Mouse (Mus musculus): ENCODE data around the gene Gm11541. TPM values are rescaled to one million over a fixed set of nuclear protein-coding genes. Genes with fewer than 3 reads are reported as not detected.

The Gm11541 gene
- polyA plus RNA-seq (2014; fragmentation: Nextera tagmentation; extraction: Ambion mirVana): 0.27 TPM in 1 of 2 replicates, not detected in the other

DNA sequence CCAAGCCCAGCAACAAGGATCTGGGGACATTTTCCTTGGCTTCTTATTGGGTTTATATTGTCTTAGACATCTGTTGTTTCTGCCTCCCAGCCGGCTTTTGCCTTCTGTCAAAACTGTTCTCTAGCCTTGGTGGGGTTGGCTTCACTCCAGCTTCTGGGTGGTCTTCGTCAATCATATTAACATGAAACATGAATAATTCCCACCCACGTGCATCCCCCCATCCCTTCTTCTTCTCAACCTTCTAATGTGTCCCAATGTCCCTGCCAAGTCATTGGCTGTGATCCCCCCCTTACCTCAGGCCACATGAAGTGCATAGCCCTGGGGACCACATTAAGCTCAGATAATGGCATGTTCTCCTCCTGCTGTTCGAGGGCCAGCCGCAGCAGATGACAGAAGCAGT lies at the start of gene Gm11541:
TSS of gene Gm11541 (minus strand) at position 28 of the 400 bp plus-strand sequence.
- peak; percentile 51 for DNase-seq (ENCODE audit: low spot score)
- no peaks in the 10 kb centered on the region for H3K27me3 ChIP-seq (ENCODE audit: control insufficient read depth, insufficient read depth, low read length)
- H3K4me2 ChIP-seq (replicated peaks): no peak within 1 kb of the TSS
- ATAC-seq (ENCODE audit: low FRiP score): no peak
- H3K9ac ChIP-seq: no peak within 1 kb of the TSS
- H3K27ac ChIP-seq: no peak within 1 kb of the TSS
- H3K9me3 ChIP-seq (ENCODE audit: control insufficient read depth, low read length): no peaks in the 10 kb centered on the region
- H3K4me3 ChIP-seq (replicated peaks; ENCODE audit: low read length): no peak within 1 kb of the TSS
- whole genome bisulfite sequencing: 55% methylated on average over 5 of the region's 5 CpGs
- H3K36me3 ChIP-seq (replicated peaks; ENCODE audit: control insufficient read depth, insufficient read depth): no peaks in the 10 kb centered on the region
- H3K4me1 ChIP-seq (replicated peaks; ENCODE audit: control insufficient read depth, insufficient read depth, low read length): no peaks in the 10 kb centered on the region

DNA sequence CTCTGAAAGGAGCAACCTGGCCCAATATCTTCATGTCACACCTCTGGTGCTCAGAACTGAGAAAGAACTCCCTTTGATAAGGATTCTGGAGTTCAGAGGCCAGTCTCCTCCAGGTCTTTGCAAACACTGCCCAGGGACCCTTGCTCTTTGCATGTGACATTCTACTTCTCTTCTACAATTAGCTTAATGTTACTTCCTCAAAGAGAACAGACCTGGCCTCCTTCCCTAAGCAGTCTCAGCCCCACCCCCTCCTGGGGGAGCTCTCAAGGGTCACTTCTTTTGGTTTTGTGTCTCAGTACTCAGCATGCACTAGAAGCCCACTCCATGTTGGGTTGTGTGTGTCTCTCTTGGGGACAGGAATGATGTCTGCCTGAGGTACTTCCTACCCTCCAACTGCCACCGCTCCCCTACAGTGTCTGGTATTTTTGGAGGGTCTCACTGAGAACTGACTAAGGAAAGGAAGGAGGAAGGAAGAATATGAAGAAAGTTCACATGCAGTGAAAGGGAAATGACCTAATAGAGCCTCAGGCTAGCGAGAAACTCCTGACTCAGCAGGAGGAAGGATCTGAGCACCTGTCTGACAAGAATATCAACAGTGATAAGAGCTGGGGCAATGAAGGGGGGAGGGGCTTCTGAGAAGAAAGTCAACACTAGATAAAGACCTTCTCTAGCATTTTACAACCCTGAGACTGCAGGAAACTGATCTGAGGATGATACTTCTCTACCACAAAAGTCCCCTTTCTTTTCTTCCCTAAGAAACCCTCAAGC lies 48.8 kb upstream of the Gm11541 start:
- no peak overlapping the region for H3K9ac ChIP-seq
- H3K36me3 ChIP-seq (replicated peaks; ENCODE audit: control insufficient read depth, insufficient read depth): no peaks in the 10 kb centered on the region
- DNase-seq (ENCODE audit: low spot score) (no peak), ATAC-seq (ENCODE audit: low FRiP score) (no peak)
- WGBS: 62% methylated on average over 2 of the region's 2 CpGs
- H3K4me2 ChIP-seq (replicated peaks): no peak overlapping the region
- H3K27ac ChIP-seq: no peak overlapping the region
- H3K9me3 ChIP-seq (ENCODE audit: control insufficient read depth, low read length): no peaks in the 10 kb centered on the region
- H3K4me3 ChIP-seq (replicated peaks; ENCODE audit: low read length): no peak overlapping the region
- no peaks in the 10 kb centered on the region for H3K27me3 ChIP-seq (ENCODE audit: control insufficient read depth, insufficient read depth, low read length)
- no peaks in the 10 kb centered on the region for H3K4me1 ChIP-seq (replicated peaks; ENCODE audit: control insufficient read depth, insufficient read depth, low read length)

DNA sequence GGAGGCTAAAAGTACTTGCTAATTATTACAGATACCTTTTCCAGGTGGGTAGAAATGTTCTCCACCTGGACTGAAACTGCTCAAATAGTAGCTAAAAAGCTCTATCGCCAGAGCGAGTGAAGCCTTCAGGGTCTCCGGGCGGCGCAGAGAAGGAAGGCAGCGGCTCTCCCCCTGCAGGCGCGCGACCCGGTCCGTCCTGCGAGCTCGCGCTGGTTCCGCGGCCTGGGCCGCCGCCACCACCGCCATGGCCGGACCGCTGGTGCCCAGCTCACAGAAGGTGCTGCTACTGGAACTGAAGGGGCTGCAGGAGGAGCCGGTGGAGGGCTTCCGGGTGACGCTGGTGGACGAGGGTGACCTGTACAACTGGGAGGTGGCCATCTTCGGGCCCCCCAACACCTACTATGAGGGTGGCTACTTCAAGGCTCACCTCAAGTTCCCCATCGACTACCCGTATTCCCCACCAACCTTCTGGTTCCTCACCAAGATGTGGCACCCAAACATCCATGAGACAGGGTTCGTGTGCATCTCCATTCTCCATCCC lies 37.5 kb upstream of the Gm11541 start, which contains the start of gene Cdc34b:
TSS of gene Cdc34b (plus strand) at position 51 of the 541 bp plus-strand sequence.
- H3K36me3 ChIP-seq (replicated peaks; ENCODE audit: control insufficient read depth, insufficient read depth): no peaks in the 10 kb centered on the region
- H3K27ac ChIP-seq: no peak within 1 kb of the TSS
- H3K4me1 ChIP-seq (replicated peaks; ENCODE audit: control insufficient read depth, insufficient read depth, low read length): no peaks in the 10 kb centered on the region
- no peaks in the 10 kb centered on the region for H3K27me3 ChIP-seq (ENCODE audit: control insufficient read depth, insufficient read depth, low read length)
- 88% methylated on average over 29 of the region's 29 CpGs for WGBS
- DNase-seq (ENCODE audit: low spot score) (no peak), ATAC-seq (ENCODE audit: low FRiP score) (no peak)
- no peak within 1 kb of the TSS for H3K4me2 ChIP-seq (replicated peaks)
- H3K9ac ChIP-seq: no peak within 1 kb of the TSS
- H3K9me3 ChIP-seq (ENCODE audit: control insufficient read depth, low read length): no peaks in the 10 kb centered on the region
- no peak within 1 kb of the TSS for H3K4me3 ChIP-seq (replicated peaks; ENCODE audit: low read length)

DNA sequence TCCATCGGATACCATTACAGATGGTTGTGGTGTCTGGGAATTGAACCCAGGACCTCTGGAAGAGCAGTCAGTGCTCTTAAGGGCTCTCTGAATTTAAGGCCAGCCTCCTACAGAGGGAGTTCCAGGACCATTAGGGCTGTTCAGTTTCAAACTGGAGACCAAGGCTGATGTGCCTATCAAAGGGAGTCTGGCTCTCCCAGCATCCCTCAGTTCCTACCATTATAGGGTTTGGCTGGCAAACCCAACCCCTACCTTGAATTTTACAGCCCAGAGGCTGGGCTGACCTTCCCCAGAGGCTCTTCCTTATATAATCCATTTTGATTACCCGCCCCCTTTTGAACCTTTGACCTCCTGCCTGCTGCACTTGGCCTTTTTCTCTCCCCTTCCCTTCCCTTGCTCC lies 31.4 kb upstream of the Gm11541 start:
- ATAC-seq (ENCODE audit: low FRiP score) (no peak), DNase-seq (ENCODE audit: low spot score) (no peak)
- H3K9ac ChIP-seq: no peak overlapping the region
- H3K27me3 ChIP-seq (ENCODE audit: control insufficient read depth, insufficient read depth, low read length): no peaks in the 10 kb centered on the region
- H3K4me3 ChIP-seq (replicated peaks; ENCODE audit: low read length): no peak overlapping the region
- H3K36me3 ChIP-seq (replicated peaks; ENCODE audit: control insufficient read depth, insufficient read depth): no peaks in the 10 kb centered on the region
- no peak overlapping the region for H3K27ac ChIP-seq
- H3K4me2 ChIP-seq (replicated peaks): no peak overlapping the region
- H3K9me3 ChIP-seq (ENCODE audit: control insufficient read depth, low read length): no peaks in the 10 kb centered on the region
- H3K4me1 ChIP-seq (replicated peaks; ENCODE audit: control insufficient read depth, insufficient read depth, low read length): no peaks in the 10 kb centered on the region
- WGBS: 66% methylated on average over 2 of the region's 2 CpGs

DNA sequence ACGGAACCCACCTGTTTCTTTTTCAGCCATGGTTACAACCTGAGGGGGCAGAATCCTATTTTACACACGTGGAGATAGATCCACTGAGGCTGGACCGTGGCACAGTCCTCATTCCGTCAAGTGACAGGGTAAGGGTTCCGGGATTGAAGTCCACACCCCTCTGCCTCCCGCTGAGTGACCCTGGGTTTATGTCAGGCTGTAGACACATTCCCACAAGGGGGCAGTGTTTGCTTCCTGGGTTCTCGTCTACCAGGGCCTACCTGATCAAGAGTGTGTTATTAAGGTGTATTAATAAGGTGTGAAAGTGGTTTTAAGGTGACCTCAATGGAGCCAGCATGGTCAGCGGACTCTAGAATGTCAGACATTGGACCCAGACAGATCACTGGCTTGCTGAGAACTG lies 28.5 kb upstream of the Gm11541 start:
- no peaks in the 10 kb centered on the region for H3K36me3 ChIP-seq (replicated peaks; ENCODE audit: control insufficient read depth, insufficient read depth)
- H3K4me3 ChIP-seq (replicated peaks; ENCODE audit: low read length): no peak overlapping the region
- H3K4me2 ChIP-seq (replicated peaks): no peak overlapping the region
- no peaks in the 10 kb centered on the region for H3K27me3 ChIP-seq (ENCODE audit: control insufficient read depth, insufficient read depth, low read length)
- H3K9ac ChIP-seq: no peak overlapping the region
- no peaks in the 10 kb centered on the region for H3K9me3 ChIP-seq (ENCODE audit: control insufficient read depth, low read length)
- ATAC-seq (ENCODE audit: low FRiP score) (no peak), DNase-seq (ENCODE audit: low spot score) (no peak)
- WGBS: 47% methylated on average over 8 of the region's 8 CpGs
- H3K27ac ChIP-seq: no peak overlapping the region
- H3K4me1 ChIP-seq (replicated peaks; ENCODE audit: control insufficient read depth, insufficient read depth, low read length): no peaks in the 10 kb centered on the region

DNA sequence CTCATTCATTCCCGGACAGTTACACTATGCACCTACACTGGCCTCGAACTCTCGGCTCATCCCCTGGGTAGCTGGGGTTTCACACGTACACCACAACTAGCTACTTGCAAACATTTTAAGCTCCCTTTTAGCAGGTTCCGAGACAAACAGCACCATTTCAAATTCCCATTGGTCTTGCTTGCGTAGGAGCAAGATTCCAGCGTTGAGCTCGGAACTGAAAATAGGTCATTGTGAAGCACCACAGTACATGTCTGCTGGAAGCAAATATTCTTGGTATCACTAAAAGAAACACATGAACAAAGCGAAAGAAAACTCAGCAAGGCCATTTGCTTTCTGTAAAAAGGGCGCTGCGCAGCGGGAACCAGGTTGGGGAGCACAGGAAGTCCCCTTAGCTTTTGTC lies 26.9 kb upstream of the Gm11541 start:
- H3K9me3 ChIP-seq (ENCODE audit: control insufficient read depth, low read length): no peaks in the 10 kb centered on the region
- no peaks in the 10 kb centered on the region for H3K36me3 ChIP-seq (replicated peaks; ENCODE audit: control insufficient read depth, insufficient read depth)
- WGBS: 91% methylated on average over 12 of the region's 12 CpGs
- H3K27ac ChIP-seq: no peak overlapping the region
- H3K4me1 ChIP-seq (replicated peaks; ENCODE audit: control insufficient read depth, insufficient read depth, low read length): no peaks in the 10 kb centered on the region
- H3K9ac ChIP-seq: no peak overlapping the region
- H3K4me2 ChIP-seq (replicated peaks): no peak overlapping the region
- DNase-seq (ENCODE audit: low spot score) (no peak), ATAC-seq (ENCODE audit: low FRiP score) (no peak)
- no peak overlapping the region for H3K4me3 ChIP-seq (replicated peaks; ENCODE audit: low read length)
- no peaks in the 10 kb centered on the region for H3K27me3 ChIP-seq (ENCODE audit: control insufficient read depth, insufficient read depth, low read length)

DNA sequence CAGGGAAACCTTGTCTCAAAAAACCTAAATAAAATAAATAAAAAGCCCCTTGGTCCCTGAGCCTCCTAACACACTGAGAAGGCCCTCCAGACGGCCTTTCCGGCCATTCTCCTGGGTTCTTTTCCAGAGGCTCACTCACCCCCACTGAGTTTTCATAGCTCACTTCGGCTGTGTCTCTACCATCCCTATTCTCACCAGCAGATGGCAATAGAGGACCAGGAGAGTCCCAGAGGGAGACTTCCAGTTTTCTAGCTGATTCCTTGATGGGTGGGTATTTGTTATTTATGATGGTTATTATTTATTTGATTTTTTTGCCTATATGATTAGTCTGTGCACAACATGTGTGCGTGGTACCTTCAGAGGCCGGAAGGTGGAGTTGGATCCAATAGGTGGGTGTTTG lies 26.0 kb upstream of the Gm11541 start:
- WGBS: 29% methylated on average over 5 of the region's 5 CpGs
- Histone ChIP-seq H3K27me3 (ENCODE audit: control insufficient read depth, insufficient read depth, low read length) (no peaks in the 10 kb centered on the region), H3K4me2 (replicated peaks) (no peak overlapping the region), H3K4me3 (replicated peaks; ENCODE audit: low read length) (no peak overlapping the region), H3K9me3 (ENCODE audit: control insufficient read depth, low read length) (no peaks in the 10 kb centered on the region), H3K36me3 (replicated peaks; ENCODE audit: control insufficient read depth, insufficient read depth) (no peaks in the 10 kb centered on the region), H3K27ac (no peak overlapping the region), H3K4me1 (replicated peaks; ENCODE audit: control insufficient read depth, insufficient read depth, low read length) (no peaks in the 10 kb centered on the region), H3K9ac (no peak overlapping the region)
- DNase-seq (ENCODE audit: low spot score) (peak; percentile 87), ATAC-seq (ENCODE audit: low FRiP score) (no peak)

DNA sequence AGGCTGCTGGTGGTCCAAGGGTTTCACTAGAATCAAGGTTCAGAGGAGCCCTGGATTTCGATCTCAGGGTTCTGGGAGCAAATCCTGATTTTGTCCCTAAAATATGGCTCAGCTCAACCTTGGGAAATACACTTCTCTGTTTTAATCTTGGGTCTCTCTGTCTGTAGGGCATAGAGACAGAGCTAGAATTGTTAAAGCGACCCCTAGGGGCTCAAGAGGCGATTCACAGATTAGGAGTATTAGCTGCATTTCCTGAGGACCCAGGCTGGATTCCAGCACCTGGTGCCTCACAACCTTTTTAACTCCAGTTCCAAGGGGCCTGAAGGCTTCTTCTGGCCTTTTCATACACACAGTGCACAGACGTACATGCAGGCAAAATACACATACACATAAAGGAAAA lies 25.3 kb upstream of the Gm11541 start:
- no peak for DNase-seq (ENCODE audit: low spot score)
- H3K27ac ChIP-seq: no peak overlapping the region

DNA sequence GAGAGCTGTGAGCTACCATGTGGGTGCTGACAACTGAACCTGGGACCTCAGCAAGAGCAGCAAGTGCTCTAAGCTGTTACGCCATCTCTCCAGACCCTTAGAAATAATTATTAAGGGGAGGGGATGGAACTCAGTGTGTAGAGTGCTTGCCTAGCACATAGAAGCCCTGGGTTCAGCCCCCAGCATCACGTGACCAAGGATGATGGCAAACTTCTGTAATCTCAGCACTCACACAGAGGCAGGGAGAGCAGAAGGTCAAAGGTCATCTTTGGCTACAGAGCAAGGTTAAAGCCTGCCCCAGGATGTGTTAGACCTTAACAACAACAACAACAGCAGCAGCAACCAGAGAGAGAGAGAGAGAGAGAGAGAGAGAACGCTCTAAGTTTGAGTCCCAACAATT lies 24.2 kb upstream of the Gm11541 start:
- no peak for ATAC-seq (ENCODE audit: low FRiP score)
- WGBS: 77% methylated on average over 3 of the region's 3 CpGs
- no peaks in the 10 kb centered on the region for H3K4me1 ChIP-seq (replicated peaks; ENCODE audit: control insufficient read depth, insufficient read depth, low read length)

More for the DNA sequence above, 25.3 kb upstream of the Gm11541 start:
- Histone ChIP-seq H3K4me1 (replicated peaks; ENCODE audit: control insufficient read depth, insufficient read depth, low read length) (no peaks in the 10 kb centered on the region), H3K9ac (no peak overlapping the region), H3K27me3 (ENCODE audit: control insufficient read depth, insufficient read depth, low read length) (no peaks in the 10 kb centered on the region), H3K4me2 (replicated peaks) (no peak overlapping the region), H3K9me3 (ENCODE audit: control insufficient read depth, low read length) (no peaks in the 10 kb centered on the region), H3K36me3 (replicated peaks; ENCODE audit: control insufficient read depth, insufficient read depth) (no peaks in the 10 kb centered on the region), H3K4me3 (replicated peaks; ENCODE audit: low read length) (no peak overlapping the region)
- WGBS: 32% methylated on average over 4 of the region's 4 CpGs
- ATAC-seq (ENCODE audit: low FRiP score): no peak

More for the DNA sequence above, 24.2 kb upstream of the Gm11541 start:
- H3K9me3 ChIP-seq (ENCODE audit: control insufficient read depth, low read length): no peaks in the 10 kb centered on the region
- H3K36me3 ChIP-seq (replicated peaks; ENCODE audit: control insufficient read depth, insufficient read depth): no peaks in the 10 kb centered on the region
- H3K27me3 ChIP-seq (ENCODE audit: control insufficient read depth, insufficient read depth, low read length): no peaks in the 10 kb centered on the region
- no peak overlapping the region for H3K4me3 ChIP-seq (replicated peaks; ENCODE audit: low read length)
- H3K4me2 ChIP-seq (replicated peaks): no peak overlapping the region
- DNase-seq (ENCODE audit: low spot score): no peak
- no peak overlapping the region for H3K9ac ChIP-seq
- no peak overlapping the region for H3K27ac ChIP-seq

All from hindbrain, embryonic 14.5 days (tissue).